Mouse (Mus musculus): ENCODE data around the gene Arid1b.

- no peak for TF ChIP-seq CTCF (IDR thresholded peaks at IDR 0.05; ENCODE audit: low read depth, low read length)
- TF ChIP-seq POLR2A (IDR thresholded peaks at IDR 0.05; ENCODE audit: extremely low read depth, insufficient read depth, low read length), result no peak
Measured at GRCm38 (mm10) chr17:5185501-5185900, 191.4 kb downstream of the Arid1b start.
